Mouse (Mus musculus) stomach, embryonic 14.5 days (tissue): ENCODE results near the gene Traip. TPM values are rescaled to one million over a fixed set of nuclear protein-coding genes. Genes with fewer than 3 reads are reported as not detected.
A peak's percentile ranks its signal among the peaks of the same experiment; 100 is the strongest.

Experiments used
- ATAC-seq: fragments of 200-750 bp; cut with Nextera tagmentation; 2 replicates; pipeline ENCODE4 v1.8.0; 2017; ENCODE audit warnings: low read depth, moderate TSS enrichment; ENCODE audit not compliant: insufficient number of reproducible peaks, insufficient read depth, low FRiP score
- H3K27ac ChIP-seq: fragments of 300-500 bp; sonication (generic); 2 replicates; pipeline ENCODE4 v1.5.1; 2014; ENCODE audit warnings: mild to moderate bottlenecking, low read length, moderate library complexity, mixed read lengths
- H3K27me3 ChIP-seq: fragments of 300-500 bp; sonication (generic); 2 replicates; pipeline ENCODE4 v1.6.1; 2014; ENCODE audit warnings: low read length, control low read depth, mixed read lengths; ENCODE audit not compliant: control insufficient read depth, insufficient read depth
- H3K36me3 ChIP-seq: fragments of 300-500 bp; sonication (generic); 2 replicates; pipeline ENCODE4 v1.6.1; 2014; ENCODE audit warnings: mild to moderate bottlenecking, control low read depth, low read length, moderate library complexity, mixed read lengths; ENCODE audit not compliant: control insufficient read depth, insufficient read depth
- H3K4me1 ChIP-seq: fragments of 300-500 bp; sonication (generic); 2 replicates; pipeline ENCODE4 v1.6.1; 2014; ENCODE audit warnings: low read length, control low read depth, mixed read lengths; ENCODE audit not compliant: control insufficient read depth, insufficient read depth
- H3K4me2 ChIP-seq: fragments of 300-500 bp; sonication (generic); replicated peaks from 2 replicates; pipeline ENCODE4 v1.6.1; 2014; ENCODE audit warnings: low read depth, low read length, control low read depth
- H3K4me3 ChIP-seq: fragments of 300-500 bp; sonication (generic); 2 replicates; pipeline ENCODE4 v1.5.1; 2014; ENCODE audit warnings: low read depth, low read length, control low read depth
- H3K9ac ChIP-seq: fragments of 300-500 bp; sonication (generic); replicated peaks from 2 replicates; pipeline ENCODE4 v1.6.1; 2014; ENCODE audit warnings: low read depth, mild to moderate bottlenecking, control low read depth, low read length, moderate library complexity, mixed read lengths
- H3K9me3 ChIP-seq: fragments of 300-500 bp; sonication (generic); 2 replicates; pipeline ENCODE4 v1.6.1; 2016; ENCODE audit warnings: low read depth, low read length, control low read depth; ENCODE audit not compliant: control insufficient read depth
- WGBS: fragments of 180-500 bp; shearing (Covaris S2); extraction: QIAGEN DNeasy Blood & Tissue Kit; methylation state at CpG from one replicate; pipeline ENCODE4 v1.1.7; 2014; 5-methylcytosine and 5-hydroxymethylcytosine counted together
- polyA plus RNA-seq: library from polyadenylated mRNA; unstranded; fragments of >200 nt; fragmentation: Nextera tagmentation; extraction: Ambion mirVana; gene quantifications from 2 replicates; pipeline ENCODE4 v1.2.1, GENCODE M21; 2014

Gene Traip
- polyA plus RNA-seq, 1 experiment from 2014 or later, result 18.9 TPM

- Histone ChIP-seq H3K27ac (no peak overlapping the region), H3K9me3 (no peaks in the 10 kb centered on the region), H3K4me2 (peak overlapping the region; percentile 93), H3K36me3 (no peaks in the 10 kb centered on the region), H3K4me3 (peak overlapping the region; percentile 52), H3K4me1 (peaks cover 12% of the 10 kb centered on the region; the same call in 1 of the 2 replicates), H3K9ac (peak overlapping the region; percentile 45), H3K27me3 (0 out of 2 replicates have a peak, but pooled peaks cover 3% of the 10 kb centered on the region)
- WGBS, result 4% methylated on average over 29 of the region's 29 CpGs
- ATAC-seq, result peak; percentile 44; the same call in 1 of the 2 replicates
These were observed 13.6 kb upstream of the Traip start for GRCm38 (mm10) chr9:107936215-107936822.

DNA sequence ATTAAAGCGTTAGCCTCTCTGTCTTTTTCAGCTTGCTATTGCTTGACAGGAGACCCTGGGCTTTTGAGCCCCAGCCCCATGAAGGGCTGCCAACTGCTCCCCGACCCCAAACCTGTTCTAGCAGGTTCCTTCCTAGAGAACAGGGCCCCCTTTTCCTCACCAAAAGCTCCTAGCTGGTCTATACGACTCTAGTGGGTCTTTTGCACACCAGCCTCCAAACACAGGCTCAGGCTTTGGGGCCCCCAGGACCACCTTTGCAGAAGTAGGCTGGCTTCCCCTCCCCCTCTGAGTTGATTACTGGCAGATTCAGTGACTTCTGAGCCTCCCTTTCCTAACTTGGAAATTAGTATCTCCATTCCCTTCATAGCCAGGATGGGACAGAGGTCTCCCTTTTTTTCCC is 13.1 kb upstream of the Traip start:
- H3K4me3 ChIP-seq, result no peak overlapping the region
- H3K27ac ChIP-seq, result no peak overlapping the region
- H3K4me1 ChIP-seq, result peaks cover 12% of the 10 kb centered on the region; the same call in 1 of the 2 replicates
- H3K9ac ChIP-seq, result no peak overlapping the region; the same call in 1 of the 2 replicates
- H3K27me3 ChIP-seq, result 0 out of 2 replicates have a peak, but pooled peaks cover 3% of the 10 kb centered on the region
- 23% methylated on average over 3 of the region's 3 CpGs for WGBS
- H3K36me3 ChIP-seq, result no peaks in the 10 kb centered on the region
- no peaks in the 10 kb centered on the region for H3K9me3 ChIP-seq
- peak overlapping the region; percentile 93 for H3K4me2 ChIP-seq
- ATAC-seq, result no peak

DNA sequence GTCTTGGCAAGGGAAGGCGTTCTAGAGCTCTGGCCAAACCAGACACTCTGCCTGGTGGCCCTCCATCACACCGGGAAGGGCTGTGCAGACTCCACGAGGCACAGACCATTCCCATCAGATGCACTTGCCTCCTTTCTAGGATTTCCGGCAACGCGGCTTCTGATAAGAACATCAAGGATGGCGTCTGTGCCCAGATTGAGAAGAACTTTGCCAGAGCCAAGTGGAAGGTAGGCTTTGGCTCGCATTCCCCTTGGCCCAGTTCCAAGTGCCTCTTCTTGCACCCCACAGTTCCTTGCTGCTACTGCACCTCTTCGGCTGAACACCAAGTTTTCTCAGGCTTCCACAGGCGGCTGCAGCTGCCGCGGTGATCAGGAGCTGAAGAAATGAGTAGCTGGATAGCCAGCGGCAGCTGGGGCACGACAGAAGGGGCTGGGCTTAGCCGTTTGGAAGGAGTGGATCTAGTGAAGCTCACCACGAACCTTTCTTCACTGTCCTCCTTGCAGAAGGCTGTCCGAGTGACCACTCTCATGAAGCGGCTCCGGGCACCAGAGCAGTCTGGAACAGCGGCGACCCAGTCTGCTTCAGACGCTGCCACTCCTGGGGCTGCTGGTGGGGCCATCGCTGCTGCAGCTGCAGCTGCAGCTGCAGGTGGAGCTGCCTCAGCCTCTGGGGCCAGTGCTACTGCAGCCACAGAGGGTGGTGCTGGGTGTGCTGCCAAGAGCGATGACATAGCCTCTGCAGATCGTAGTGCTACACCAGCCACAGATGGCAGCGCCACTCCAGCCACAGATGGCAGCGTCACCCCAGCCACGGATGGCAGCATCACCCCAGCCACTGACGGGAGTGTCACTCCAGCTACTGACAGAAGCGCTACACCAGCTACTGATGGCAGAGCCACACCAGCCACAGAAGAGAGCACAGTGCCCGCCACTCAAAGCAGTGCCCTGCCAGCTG is 2.4 kb upstream of the Traip start:
- WGBS, result 87% methylated on average over 31 of the region's 31 CpGs
- 0 out of 2 replicates have a peak, but pooled peaks cover 6% of the 10 kb centered on the region for H3K4me1 ChIP-seq
- no peaks in the 10 kb centered on the region for H3K9me3 ChIP-seq
- H3K9ac ChIP-seq, result no peak overlapping the region
- no peak for ATAC-seq
- H3K4me2 ChIP-seq, result no peak overlapping the region
- no peak overlapping the region for H3K27ac ChIP-seq
- no peak overlapping the region for H3K4me3 ChIP-seq
- no peaks in the 10 kb centered on the region for H3K36me3 ChIP-seq
- H3K27me3 ChIP-seq, result no peaks in the 10 kb centered on the region

DNA sequence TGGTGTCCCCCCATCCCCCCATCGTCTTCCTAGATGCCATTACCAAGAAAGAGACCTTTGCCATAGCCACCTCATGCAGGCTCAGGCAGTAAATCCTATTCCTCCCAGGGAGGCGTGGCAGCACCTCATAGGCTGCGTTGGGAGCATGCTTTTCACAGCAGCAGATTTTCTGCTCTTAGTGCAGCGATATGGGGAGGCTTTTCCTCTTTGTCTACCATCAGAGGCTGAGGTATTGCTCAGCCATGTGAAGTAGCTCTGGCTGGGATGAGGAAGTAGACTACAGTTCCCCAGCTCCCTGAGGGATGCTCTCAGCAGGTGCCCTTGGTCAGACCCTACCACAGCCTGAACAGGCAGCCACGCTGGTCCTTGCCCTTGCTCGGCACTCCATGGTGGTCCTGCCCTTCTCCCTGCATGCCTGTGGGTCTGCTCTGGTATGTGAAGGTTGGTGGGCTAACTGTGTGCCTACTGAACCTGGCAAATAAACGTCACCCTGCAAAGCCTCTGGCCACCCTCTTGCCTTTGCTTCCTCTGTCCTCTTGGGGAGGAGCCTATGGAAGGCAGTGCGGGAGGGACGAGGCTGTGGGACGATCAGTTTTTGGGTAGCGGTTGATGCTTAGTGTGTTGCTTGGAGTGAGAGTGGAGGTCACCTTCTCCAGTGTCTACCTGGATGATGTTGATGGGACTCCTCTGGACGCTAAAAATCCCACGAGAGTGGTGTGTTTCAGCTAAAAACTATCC is 583 bp upstream of the Traip start:
- no peak overlapping the region for H3K9ac ChIP-seq
- no peak overlapping the region for H3K27ac ChIP-seq
- no peaks in the 10 kb centered on the region for H3K9me3 ChIP-seq
- 82% methylated on average over 13 of the region's 13 CpGs for WGBS
- no peaks in the 10 kb centered on the region for H3K27me3 ChIP-seq
- 0 out of 2 replicates have a peak, but pooled peaks cover 6% of the 10 kb centered on the region for H3K4me1 ChIP-seq
- H3K36me3 ChIP-seq, result no peaks in the 10 kb centered on the region
- H3K4me2 ChIP-seq, result no peak overlapping the region
- no peak overlapping the region for H3K4me3 ChIP-seq
- no peak for ATAC-seq

- H3K4me3 ChIP-seq, result peak overlapping the region; percentile 72
- H3K27me3 ChIP-seq, result no peaks in the 10 kb centered on the region
- peak overlapping the region; percentile 45 for H3K9ac ChIP-seq
- WGBS, result 18% methylated on average over 45 of the region's 45 CpGs
- H3K4me2 ChIP-seq, result peak overlapping the region; percentile 61
- H3K27ac ChIP-seq, result peak overlapping the region; percentile 57; the same call in 1 of the 2 replicates
- no peaks in the 10 kb centered on the region for H3K9me3 ChIP-seq
- no peaks in the 10 kb centered on the region for H3K36me3 ChIP-seq
- ATAC-seq, result peak; percentile 95
- H3K4me1 ChIP-seq, result 0 out of 2 replicates have a peak, but pooled peaks cover 6% of the 10 kb centered on the region
These were observed 772 bp downstream of the Traip start for GRCm38 (mm10) chr9:107950460-107951355.

DNA sequence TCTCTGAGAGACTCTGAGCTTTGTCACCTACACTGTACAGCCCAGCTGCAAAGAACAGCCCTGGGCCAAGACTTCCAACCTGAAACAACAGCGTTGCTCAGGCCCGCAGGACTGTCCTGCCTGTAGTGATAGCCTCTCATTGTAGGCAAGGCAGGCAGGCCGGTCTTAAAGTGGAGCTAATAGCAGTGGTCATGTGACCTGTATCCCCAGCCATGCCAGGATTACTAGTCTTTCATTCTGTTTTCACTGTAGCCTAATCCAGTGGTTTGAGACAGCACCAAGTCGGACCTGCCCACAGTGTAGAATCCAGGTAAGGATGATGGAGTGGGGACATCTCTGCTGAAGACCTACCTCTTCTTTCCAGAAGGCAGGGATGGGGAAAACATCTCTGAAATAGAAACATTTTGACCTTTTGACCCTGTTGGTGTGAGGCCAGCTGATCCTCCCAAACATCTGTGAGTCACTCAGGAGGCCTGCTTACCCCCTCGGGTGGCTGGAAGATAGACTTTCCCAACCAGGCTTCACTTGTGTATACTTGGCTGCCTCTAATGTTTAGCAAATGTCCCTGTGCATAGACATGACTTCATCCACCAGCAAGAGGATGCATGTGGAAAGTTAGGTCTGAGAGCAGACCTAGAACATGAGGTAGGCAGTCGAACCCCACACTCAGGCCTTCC is 5.8 kb downstream of the Traip start:
- H3K4me1 ChIP-seq, result 0 out of 2 replicates have a peak, but pooled peaks cover 6% of the 10 kb centered on the region
- H3K4me2 ChIP-seq, result no peak overlapping the region
- no peaks in the 10 kb centered on the region for H3K27me3 ChIP-seq
- H3K27ac ChIP-seq, result no peak overlapping the region
- 0 out of 2 replicates have a peak, but pooled peaks cover 13% of the 10 kb centered on the region for H3K36me3 ChIP-seq
- ATAC-seq, result no peak
- no peak overlapping the region for H3K9ac ChIP-seq
- 80% methylated on average over 6 of the region's 6 CpGs for WGBS
- H3K4me3 ChIP-seq, result no peak overlapping the region
- no peaks in the 10 kb centered on the region for H3K9me3 ChIP-seq

- Histone ChIP-seq H3K4me2 (no peak overlapping the region), H3K4me3 (no peak overlapping the region), H3K9me3 (no peaks in the 10 kb centered on the region), H3K27ac (no peak overlapping the region), H3K9ac (no peak overlapping the region), H3K27me3 (no peaks in the 10 kb centered on the region), H3K4me1 (no peaks in the 10 kb centered on the region), H3K36me3 (peaks cover 21% of the 10 kb centered on the region; the same call in 1 of the 2 replicates)
- no peak for ATAC-seq
- WGBS, result 74% methylated on average over 6 of the region's 6 CpGs
These were observed 7.2 kb downstream of the Traip start for GRCm38 (mm10) chr9:107957141-107957540.
